Comparison of ENCODE assay signal across 25 mouse cellular contexts in the genomic region with DNA sequence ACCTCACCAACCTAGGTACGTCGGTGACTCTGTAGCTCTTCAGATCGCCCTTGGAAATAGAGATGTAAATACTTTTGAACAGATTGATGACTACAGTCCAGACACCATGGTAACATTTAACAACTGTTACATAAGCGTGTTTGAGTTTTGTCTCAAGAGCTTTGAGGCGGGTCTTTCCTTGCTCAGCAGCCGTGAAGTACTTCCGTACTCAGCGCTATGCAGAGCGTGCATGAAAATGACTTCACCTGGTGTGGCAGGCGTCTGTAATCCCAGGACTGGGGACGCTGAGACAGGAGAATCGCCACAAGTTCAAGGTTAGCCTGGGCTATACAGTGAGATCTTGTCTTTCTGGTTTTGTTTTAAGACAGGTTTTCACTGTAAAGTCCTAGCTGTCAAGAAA. TPM values are rescaled to one million over a fixed set of nuclear protein-coding genes. Genes with fewer than 3 reads are reported as not detected.
"Had no signal": no experiment of that assay in that cellular context is flagged by ENCODE, and none has a peak within 500 bp of the region (broad histone marks: within the 10 kb centered on the region; RNA-seq: fewer than 3 reads in every experiment).

No protein-coding gene starts in this region.

- H3K9ac ChIP-seq: limb, embryonic 13.5 days; liver, embryonic 13.5 days; midbrain, embryonic 15.5 days; neural tube, embryonic 12.5 days; neural tube, embryonic 15.5 days had no signal

- H3K9me3 ChIP-seq: limb, embryonic 10.5 days; limb, embryonic 13.5 days; liver, embryonic 13.5 days; megakaryocyte, embryonic 14.5 days; midbrain, embryonic 15.5 days; neural tube, embryonic 12.5 days; neural tube, embryonic 15.5 days had no signal

- H3K27me3 ChIP-seq: limb, embryonic 13.5 days; liver, embryonic 13.5 days; megakaryocyte, embryonic 14.5 days; midbrain, embryonic 15.5 days; neural tube, embryonic 12.5 days; neural tube, embryonic 15.5 days had no signal

- DNase-seq: kidney, adult 18-20 months; kidney, adult 9 months; kidney, postnatal 14 days; kidney, postnatal 4 days; liver; liver, embryonic 13.5 days; right cerebral cortex, adult 18-20 months; right cerebral cortex, postnatal 14 days; thymus, postnatal 25 days had no signal

- H3K4me3 ChIP-seq: limb, embryonic 10.5 days; limb, embryonic 13.5 days; liver, embryonic 13.5 days; megakaryocyte, embryonic 14.5 days; midbrain, embryonic 15.5 days; neural tube, embryonic 12.5 days; neural tube, embryonic 15.5 days had no signal

- H3K36me3 ChIP-seq: midbrain, embryonic 15.5 days; neural tube, embryonic 15.5 days had no signal

- H3K27ac ChIP-seq: hindbrain, postnatal 0 days; limb, embryonic 10.5 days; limb, embryonic 13.5 days; liver, embryonic 13.5 days; midbrain, embryonic 15.5 days; neural tube, embryonic 12.5 days; neural tube, embryonic 15.5 days; stomach, postnatal 0 days had no signal

- ATAC-seq: hindbrain, postnatal 0 days; inflammation-experienced regulatory T-cells, adult 6 months; intestine, embryonic 16.5 days; midbrain, embryonic 15.5 days had no signal

- H3K4me2 ChIP-seq: limb, embryonic 13.5 days; liver, embryonic 13.5 days; midbrain, embryonic 11.5 days; midbrain, embryonic 15.5 days; neural tube, embryonic 12.5 days; neural tube, embryonic 15.5 days had no signal

- H3K4me1 ChIP-seq: limb, embryonic 10.5 days; limb, embryonic 13.5 days; liver, embryonic 13.5 days; megakaryocyte, embryonic 14.5 days; midbrain, embryonic 15.5 days; neural tube, embryonic 12.5 days; neural tube, embryonic 15.5 days had no signal

RNA-seq across cellular contexts. Expression of a gene that starts 26.4 kb away (rescaled TPM):
- polyA plus RNA-seq: hindbrain, postnatal 0 days; inflammation-experienced regulatory T-cells, adult 6 months; kidney, embryonic 16.5 days; liver, embryonic 13.5 days; liver, embryonic 16.5 days; midbrain, embryonic 11.5 days; midbrain, embryonic 15.5 days; neural tube, embryonic 12.5 days; neural tube, embryonic 15.5 days; spleen, adult 2 months; stomach, embryonic 14.5 days; stomach, postnatal 0 days; thymus, postnatal 0 days had no signal
